Mouse (Mus musculus) cerebellum, adult (tissue): Measurements from ENCODE around the gene Lzts3.

Experiments
- ATAC-seq: cut with Nextera tagmentation; 2 replicates; pipeline ENCODE4 v1.9.2; 2017; ENCODE audit warnings: mild to moderate bottlenecking, moderate library complexity, mixed read lengths; ENCODE audit not compliant: insufficient number of reproducible peaks, low FRiP score, low TSS enrichment

Lzts3 gene

DNA sequence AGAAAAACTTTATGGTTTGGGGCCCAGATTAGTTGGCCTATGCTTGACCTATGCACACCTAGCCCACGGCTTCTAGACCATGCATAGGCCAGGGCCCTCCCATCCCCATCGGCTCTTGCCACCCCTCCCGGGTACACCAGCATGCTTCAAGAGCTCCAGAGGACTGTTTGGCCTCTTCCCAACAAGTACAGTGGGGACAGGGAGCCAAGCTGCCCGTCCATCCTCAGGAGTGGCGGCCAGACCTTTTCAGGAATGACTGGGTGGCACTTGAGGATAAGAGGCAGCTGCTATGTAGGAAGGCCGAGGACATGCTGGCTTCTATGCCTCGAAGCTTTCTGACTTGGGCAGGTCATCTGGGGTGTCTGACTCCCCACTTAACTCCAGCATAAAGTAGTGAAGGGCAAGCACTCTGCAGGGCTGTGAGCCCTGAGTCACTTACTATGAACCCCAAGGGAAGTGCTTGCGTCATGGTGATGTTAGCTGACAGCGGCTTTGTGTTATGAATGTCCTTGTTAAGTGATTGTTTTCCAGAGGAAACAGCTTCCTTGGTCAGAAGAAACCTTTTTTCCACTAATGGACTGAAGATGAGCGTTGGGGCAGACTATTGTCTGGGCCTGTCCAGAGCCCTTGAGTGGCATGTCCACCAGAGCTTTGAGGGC, 58.6 kb downstream of the Lzts3 start:
- no peak for ATAC-seq
